Mouse (Mus musculus): Measurements from ENCODE around the gene Chmp1a.

DNA sequence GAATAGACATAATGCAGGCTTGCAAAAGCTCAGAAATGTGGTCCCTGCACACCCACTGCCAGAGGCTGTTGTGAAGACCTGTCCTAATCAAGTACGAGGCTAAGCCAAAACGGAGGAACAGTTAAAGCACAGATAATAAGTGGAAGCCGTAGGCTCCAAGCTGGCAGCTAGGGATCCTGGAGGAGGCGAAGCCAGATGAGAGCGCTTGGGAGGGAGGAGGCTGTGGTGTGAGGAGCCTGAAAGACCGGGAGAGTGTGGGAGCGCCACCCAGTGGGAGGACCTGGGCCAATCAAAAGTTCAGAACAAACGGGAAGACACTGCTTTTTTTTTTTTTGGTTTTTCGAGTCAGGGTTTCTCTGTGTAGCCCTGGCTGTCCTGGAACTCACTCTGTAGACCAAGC, 21.9 kb downstream of the Chmp1a start:
- TF ChIP-seq POLR2A (IDR thresholded peaks at IDR 0.05; ENCODE audit: low read depth, low read length) (no peak), CTCF (IDR thresholded peaks at IDR 0.05; ENCODE audit: extremely low read depth, insufficient read depth, insufficient read length, insufficient replicate concordance) (peak; percentile 35; the same call in 1 of the 2 replicates)
